Mouse (Mus musculus) urinary bladder, postnatal 10 days (tissue): ENCODE measurements around the gene Gm20662.

Source experiments
- DNase-seq: peaks from one replicate; pipeline ENCODE4 v3.0.0; 2022; ENCODE audit warnings: low spot score

The Gm20662 gene

GRCm38 (mm10) chr9:107996049-107996448 lies at the start of gene Gm20662:
TSS of gene Gm20662 (plus strand) at chr9:107996349.
- no peak for DNase-seq

DNA sequence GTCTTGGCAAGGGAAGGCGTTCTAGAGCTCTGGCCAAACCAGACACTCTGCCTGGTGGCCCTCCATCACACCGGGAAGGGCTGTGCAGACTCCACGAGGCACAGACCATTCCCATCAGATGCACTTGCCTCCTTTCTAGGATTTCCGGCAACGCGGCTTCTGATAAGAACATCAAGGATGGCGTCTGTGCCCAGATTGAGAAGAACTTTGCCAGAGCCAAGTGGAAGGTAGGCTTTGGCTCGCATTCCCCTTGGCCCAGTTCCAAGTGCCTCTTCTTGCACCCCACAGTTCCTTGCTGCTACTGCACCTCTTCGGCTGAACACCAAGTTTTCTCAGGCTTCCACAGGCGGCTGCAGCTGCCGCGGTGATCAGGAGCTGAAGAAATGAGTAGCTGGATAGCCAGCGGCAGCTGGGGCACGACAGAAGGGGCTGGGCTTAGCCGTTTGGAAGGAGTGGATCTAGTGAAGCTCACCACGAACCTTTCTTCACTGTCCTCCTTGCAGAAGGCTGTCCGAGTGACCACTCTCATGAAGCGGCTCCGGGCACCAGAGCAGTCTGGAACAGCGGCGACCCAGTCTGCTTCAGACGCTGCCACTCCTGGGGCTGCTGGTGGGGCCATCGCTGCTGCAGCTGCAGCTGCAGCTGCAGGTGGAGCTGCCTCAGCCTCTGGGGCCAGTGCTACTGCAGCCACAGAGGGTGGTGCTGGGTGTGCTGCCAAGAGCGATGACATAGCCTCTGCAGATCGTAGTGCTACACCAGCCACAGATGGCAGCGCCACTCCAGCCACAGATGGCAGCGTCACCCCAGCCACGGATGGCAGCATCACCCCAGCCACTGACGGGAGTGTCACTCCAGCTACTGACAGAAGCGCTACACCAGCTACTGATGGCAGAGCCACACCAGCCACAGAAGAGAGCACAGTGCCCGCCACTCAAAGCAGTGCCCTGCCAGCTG lies 48.6 kb upstream of the Gm20662 start:
- no peak for DNase-seq

DNA sequence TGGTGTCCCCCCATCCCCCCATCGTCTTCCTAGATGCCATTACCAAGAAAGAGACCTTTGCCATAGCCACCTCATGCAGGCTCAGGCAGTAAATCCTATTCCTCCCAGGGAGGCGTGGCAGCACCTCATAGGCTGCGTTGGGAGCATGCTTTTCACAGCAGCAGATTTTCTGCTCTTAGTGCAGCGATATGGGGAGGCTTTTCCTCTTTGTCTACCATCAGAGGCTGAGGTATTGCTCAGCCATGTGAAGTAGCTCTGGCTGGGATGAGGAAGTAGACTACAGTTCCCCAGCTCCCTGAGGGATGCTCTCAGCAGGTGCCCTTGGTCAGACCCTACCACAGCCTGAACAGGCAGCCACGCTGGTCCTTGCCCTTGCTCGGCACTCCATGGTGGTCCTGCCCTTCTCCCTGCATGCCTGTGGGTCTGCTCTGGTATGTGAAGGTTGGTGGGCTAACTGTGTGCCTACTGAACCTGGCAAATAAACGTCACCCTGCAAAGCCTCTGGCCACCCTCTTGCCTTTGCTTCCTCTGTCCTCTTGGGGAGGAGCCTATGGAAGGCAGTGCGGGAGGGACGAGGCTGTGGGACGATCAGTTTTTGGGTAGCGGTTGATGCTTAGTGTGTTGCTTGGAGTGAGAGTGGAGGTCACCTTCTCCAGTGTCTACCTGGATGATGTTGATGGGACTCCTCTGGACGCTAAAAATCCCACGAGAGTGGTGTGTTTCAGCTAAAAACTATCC lies 46.8 kb upstream of the Gm20662 start:
- DNase-seq: no peak

DNA sequence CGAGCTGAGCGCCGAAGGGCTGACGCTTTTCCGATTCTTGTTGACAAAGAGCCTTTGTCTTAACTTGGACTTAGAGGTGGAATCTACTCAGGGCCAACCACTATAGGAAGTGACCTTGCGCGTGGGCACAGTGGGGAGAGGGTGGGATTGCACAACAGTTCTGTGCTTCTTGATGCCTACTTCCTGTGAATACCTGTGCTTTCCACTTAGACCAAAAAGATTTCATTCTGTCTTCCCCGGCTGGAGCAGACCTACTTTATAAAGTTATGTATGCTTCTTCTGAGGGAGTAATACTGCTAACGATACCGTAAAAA lies 46.3 kb upstream of the Gm20662 start, which contains the start of gene Traip:
Gene Traip, plus strand, starts transcription at position 215 of the 314 bp plus-strand sequence.
- DNase-seq: no peak

DNA sequence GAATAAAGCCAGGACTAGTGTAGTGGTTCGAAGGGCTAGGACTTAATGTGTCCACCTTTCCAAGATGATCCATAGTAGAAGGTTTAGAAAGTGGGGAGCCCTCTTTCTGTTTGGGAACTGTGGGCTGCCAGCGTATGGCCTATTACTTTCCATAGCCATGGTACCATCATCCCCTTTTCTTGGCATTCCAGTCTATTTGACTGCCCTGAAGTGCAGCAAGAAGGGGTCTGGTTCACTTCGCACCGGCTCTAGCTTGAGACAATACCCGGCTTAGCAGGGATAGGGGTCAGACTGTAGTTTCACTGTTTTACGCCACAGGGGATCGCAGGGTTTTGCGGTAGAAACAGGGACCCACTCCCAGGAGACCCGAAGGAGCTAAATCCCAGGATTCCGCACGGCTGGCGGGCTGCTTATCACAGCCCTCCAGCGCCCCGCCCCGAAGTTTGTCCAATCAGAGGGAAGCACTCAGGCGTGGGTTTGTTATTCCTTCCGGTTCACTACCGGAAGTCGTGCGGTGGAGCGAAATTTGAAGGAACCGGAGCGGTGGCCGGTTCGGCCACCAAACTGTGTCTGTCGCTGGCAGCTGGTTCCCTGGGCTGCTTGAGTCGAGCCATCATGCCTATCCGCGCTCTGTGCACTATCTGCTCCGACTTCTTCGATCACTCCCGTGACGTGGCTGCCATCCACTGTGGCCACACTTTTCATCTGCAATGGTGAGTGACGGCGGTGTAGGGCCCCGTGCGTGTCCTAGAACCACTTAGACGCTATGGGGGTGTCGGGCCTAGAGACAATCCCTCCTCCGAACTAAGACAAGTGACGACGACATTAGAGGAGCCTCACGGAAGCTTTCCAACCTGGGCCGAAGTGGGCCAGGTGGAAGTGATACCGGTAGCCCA lies 45.4 kb upstream of the Gm20662 start:
- DNase-seq: peak; percentile 70

DNA sequence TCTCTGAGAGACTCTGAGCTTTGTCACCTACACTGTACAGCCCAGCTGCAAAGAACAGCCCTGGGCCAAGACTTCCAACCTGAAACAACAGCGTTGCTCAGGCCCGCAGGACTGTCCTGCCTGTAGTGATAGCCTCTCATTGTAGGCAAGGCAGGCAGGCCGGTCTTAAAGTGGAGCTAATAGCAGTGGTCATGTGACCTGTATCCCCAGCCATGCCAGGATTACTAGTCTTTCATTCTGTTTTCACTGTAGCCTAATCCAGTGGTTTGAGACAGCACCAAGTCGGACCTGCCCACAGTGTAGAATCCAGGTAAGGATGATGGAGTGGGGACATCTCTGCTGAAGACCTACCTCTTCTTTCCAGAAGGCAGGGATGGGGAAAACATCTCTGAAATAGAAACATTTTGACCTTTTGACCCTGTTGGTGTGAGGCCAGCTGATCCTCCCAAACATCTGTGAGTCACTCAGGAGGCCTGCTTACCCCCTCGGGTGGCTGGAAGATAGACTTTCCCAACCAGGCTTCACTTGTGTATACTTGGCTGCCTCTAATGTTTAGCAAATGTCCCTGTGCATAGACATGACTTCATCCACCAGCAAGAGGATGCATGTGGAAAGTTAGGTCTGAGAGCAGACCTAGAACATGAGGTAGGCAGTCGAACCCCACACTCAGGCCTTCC lies 40.4 kb upstream of the Gm20662 start:
- DNase-seq: no peak

- no peak for DNase-seq
Observed at GRCm38 (mm10) chr9:107957141-107957540, 39.0 kb upstream of the Gm20662 start.

DNA sequence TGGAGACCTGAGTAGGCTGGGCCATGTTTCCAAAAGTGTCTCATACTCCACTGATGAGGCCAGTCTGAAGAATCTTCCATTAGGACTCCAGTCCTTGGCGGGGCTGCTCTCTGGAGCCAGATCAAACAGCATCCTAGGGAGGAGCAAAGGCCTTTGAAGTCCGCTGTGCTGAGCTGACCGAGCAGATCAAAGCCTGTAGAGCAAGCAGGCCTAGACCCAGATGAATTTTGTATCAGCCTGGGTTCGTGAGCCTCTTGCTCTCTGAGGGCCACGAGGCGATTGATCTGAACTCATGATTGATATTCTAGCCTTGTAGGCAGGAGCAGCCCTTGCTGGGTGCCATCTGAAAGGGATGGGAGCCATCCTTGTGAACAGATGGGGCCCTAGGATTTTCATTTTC lies 36.3 kb upstream of the Gm20662 start:
- DNase-seq: no peak

GRCm38 (mm10) chr9:107960928-107961327 lies 35.2 kb upstream of the Gm20662 start:
- no peak for DNase-seq

- no peak for DNase-seq
Observed at GRCm38 (mm10) chr9:107961351-107961762, 34.8 kb upstream of the Gm20662 start.

- DNase-seq: no peak
Observed at GRCm38 (mm10) chr9:107961881-107962280, 34.3 kb upstream of the Gm20662 start.

GRCm38 (mm10) chr9:107962916-107963315 lies 33.2 kb upstream of the Gm20662 start:
- no peak for DNase-seq

- no peak for DNase-seq
Observed at GRCm38 (mm10) chr9:107963700-107964099, 32.4 kb upstream of the Gm20662 start.

GRCm38 (mm10) chr9:107964681-107965080 lies 31.5 kb upstream of the Gm20662 start:
- DNase-seq: no peak

DNA sequence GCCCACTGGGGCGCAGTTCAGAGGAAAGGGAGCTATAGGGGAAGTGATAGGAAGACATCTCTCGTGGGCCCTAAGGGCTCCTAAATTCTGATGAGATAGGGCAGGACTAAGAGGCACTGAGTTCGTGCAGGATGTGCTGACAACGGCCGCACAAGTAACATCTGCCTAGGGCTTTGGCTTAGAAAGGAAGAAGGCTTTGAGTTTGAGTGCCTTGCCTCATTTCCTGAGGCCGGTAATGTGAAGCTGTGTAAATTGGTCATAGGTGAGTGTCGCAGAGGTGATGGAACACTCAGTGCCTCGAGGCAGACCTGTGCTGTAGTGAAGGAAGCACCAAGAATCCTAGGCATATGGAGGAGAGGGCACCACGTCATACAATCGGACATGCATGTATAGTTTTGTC lies 29.5 kb upstream of the Gm20662 start:
- no peak for DNase-seq

- DNase-seq: no peak
Observed at GRCm38 (mm10) chr9:107967437-107967836, 28.7 kb upstream of the Gm20662 start.

GRCm38 (mm10) chr9:107968531-107968930 lies 27.6 kb upstream of the Gm20662 start:
- no peak for DNase-seq

DNA sequence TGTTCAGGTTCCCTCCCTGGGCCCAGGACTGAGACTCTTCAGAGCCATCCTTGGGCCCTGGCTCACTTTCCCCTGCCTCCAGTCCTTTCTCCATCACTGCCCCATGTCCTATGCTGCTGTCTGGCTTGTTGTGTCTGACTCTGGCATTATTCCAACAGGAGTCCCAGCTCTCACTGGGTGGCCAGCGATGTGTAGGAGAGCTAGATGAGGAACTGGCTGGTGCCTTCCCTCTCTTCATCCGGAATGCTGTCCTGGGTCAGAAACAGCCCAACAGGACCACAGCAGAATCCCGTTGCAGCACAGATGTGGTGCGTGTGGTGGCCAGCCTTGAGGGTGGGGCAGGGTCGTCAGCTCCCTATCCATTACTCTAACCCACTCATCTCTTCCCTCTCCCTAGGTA lies 25.8 kb upstream of the Gm20662 start:
- no peak for DNase-seq

DNA sequence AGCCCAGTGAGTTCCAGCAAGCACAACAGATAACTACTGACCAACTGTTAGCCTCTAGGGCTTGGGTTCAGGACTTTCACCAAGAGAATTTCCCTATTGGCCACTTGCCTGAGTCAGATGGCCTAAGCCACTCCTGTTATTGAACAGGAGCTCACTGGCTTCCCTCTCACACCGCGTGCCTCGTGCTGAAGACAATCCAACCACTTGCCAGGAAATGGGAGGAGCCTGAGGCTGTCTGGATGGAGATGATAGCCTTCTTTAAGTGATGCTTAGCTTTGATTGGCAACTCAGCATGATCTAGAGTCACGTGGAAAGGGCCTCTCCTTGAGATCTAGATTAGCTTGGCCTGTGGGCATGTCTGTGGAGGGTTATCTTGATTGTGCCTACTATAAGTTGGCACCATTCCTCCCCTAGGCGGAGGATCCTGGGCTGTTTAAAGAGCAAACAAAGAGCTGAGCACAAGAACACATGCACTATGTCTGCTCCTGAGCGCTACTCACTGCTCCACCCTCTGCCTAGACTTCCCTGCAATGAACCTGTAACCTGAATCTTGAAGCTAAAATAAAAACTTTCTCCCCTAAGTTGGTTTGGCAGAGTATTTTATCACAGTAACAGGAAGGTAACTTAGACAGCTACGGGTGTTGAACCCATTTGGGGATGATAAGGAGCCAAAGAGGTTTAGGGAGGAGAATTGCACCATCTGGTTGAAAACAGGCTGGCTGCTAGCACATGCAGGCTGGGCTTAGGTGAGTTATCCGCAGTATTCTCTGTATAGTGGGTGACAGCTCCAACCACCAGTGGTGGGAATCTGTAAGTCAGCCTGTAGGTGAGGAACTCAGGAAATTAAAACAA lies 24.2 kb upstream of the Gm20662 start:
- no peak for DNase-seq

DNA sequence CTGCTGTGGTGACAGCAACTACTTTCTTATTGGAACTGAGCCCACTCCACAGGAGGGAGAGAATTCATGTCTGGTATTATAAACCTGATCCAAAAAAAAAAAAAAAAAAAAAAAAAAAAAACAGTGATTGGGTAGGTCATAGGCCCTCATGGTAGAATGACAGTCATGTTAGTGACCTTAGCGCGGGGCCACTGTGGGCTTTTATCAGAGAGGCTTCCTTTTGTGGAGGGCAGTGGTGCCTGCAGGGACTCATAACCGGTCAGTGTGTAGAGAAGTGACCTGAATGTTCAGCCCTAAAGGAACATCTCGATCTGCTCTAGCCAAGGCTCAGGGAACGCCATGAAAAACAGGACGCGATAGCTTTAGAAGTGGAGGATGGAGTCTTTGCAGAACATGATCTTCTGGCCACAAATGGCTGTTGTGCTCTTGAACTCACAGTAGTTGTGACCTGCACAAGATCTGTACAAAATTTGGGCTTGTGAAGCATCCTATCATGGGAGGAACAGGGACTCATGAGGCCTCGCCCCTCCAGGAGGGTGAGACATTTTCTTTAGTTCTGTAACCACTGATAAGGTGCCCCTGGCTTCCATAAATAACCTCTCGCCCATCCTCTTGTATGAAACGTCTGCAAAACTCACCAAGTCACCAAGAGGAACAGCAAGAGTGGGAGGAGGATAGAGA lies 21.5 kb upstream of the Gm20662 start:
- no peak for DNase-seq
